Mouse (Mus musculus): ENCODE results near the gene Nrxn3. TPM values are rescaled to one million over a fixed set of nuclear protein-coding genes. Genes with fewer than 3 reads are reported as not detected.

Gene Nrxn3
- total RNA-seq, 2 experiments from 2014 or later = 0.92 to 1.4 TPM

- DNase-seq = no peak
These were observed 1240.4 kb downstream of the Nrxn3 start for GRCm38 (mm10) chr12:89963073-89963472.

GRCm38 (mm10) chr12:89976648-89977047 lies 1254.0 kb downstream of the Nrxn3 start:
- no peak for DNase-seq

- DNase-seq = no peak
These were observed 1254.8 kb downstream of the Nrxn3 start for GRCm38 (mm10) chr12:89977479-89977878.

GRCm38 (mm10) chr12:89979190-89979589 lies 1256.5 kb downstream of the Nrxn3 start:
- DNase-seq = no peak

- no peak for DNase-seq
These were observed 1259.8 kb downstream of the Nrxn3 start for GRCm38 (mm10) chr12:89982445-89982844.

- no peak for DNase-seq
These were observed 1260.7 kb downstream of the Nrxn3 start for GRCm38 (mm10) chr12:89983399-89983798.

- DNase-seq = no peak
These were observed 1263.5 kb downstream of the Nrxn3 start for GRCm38 (mm10) chr12:89986219-89986618.

GRCm38 (mm10) chr12:89993273-89993672 lies 1270.6 kb downstream of the Nrxn3 start:
- no peak for DNase-seq

GRCm38 (mm10) chr12:89995392-89995791 lies 1272.7 kb downstream of the Nrxn3 start:
- no peak for DNase-seq

- no peak for DNase-seq
These were observed 1287.6 kb downstream of the Nrxn3 start for GRCm38 (mm10) chr12:90010280-90010679.

- DNase-seq = no peak
These were observed 1291.3 kb downstream of the Nrxn3 start for GRCm38 (mm10) chr12:90013958-90014357.

GRCm38 (mm10) chr12:90027023-90027422 lies 1304.3 kb downstream of the Nrxn3 start:
- peak; percentile 2 for DNase-seq

GRCm38 (mm10) chr12:90041038-90041437 lies 1318.4 kb downstream of the Nrxn3 start:
- no peak for DNase-seq

- DNase-seq = no peak
These were observed 1333.6 kb downstream of the Nrxn3 start for GRCm38 (mm10) chr12:90056256-90056655.

GRCm38 (mm10) chr12:90059786-90060185 lies 1337.1 kb downstream of the Nrxn3 start:
- no peak for DNase-seq

GRCm38 (mm10) chr12:90061312-90061711 lies 1338.6 kb downstream of the Nrxn3 start:
- DNase-seq = no peak

- no peak for DNase-seq
These were observed 1339.5 kb downstream of the Nrxn3 start for GRCm38 (mm10) chr12:90062219-90062618.

- DNase-seq = no peak
These were observed 1340.8 kb downstream of the Nrxn3 start for GRCm38 (mm10) chr12:90063443-90063842.

GRCm38 (mm10) chr12:90085862-90086261 lies 1363.2 kb downstream of the Nrxn3 start:
- no peak for DNase-seq

GRCm38 (mm10) chr12:90095754-90096153 lies 1373.1 kb downstream of the Nrxn3 start:
- DNase-seq = no peak

- no peak for DNase-seq
These were observed 1390.7 kb downstream of the Nrxn3 start for GRCm38 (mm10) chr12:90113351-90113791.

- DNase-seq = no peak
These were observed 1409.5 kb downstream of the Nrxn3 start for GRCm38 (mm10) chr12:90131927-90132869.

GRCm38 (mm10) chr12:90142011-90142410 lies 1419.3 kb downstream of the Nrxn3 start:
- no peak for DNase-seq

- no peak for DNase-seq
These were observed 1421.6 kb downstream of the Nrxn3 start for GRCm38 (mm10) chr12:90144247-90144646.

Data from gastrocnemius, postnatal 10 days (tissue).